Mouse (Mus musculus) left cerebral cortex, adult 9 months (tissue): Measurements from ENCODE around the gene Jak1.

Experiments
- DNase-seq, 2 experiments: peaks; one replicate each; pipeline ENCODE4 v3.0.0; 2022; ENCODE audit warnings: low spot score in 2 of 2

Jak1 gene

GRCm38 (mm10) chr4:101239313-101240162, 25.5 kb downstream of the Jak1 start:
- no peak for DNase-seq

GRCm38 (mm10) chr4:101238589-101238988, 26.5 kb downstream of the Jak1 start:
- no peak for DNase-seq

- no peak for DNase-seq
Measured at GRCm38 (mm10) chr4:101236797-101237196, 28.3 kb downstream of the Jak1 start.

GRCm38 (mm10) chr4:101235964-101236363, 29.1 kb downstream of the Jak1 start:
- DNase-seq, result no peak

- DNase-seq, result no peak
Measured at GRCm38 (mm10) chr4:101234753-101235152, 30.3 kb downstream of the Jak1 start.

GRCm38 (mm10) chr4:101234332-101234731, 30.8 kb downstream of the Jak1 start:
- DNase-seq, result peak in 1 of 2 experiments; percentile 62

GRCm38 (mm10) chr4:101230621-101231020, 34.5 kb downstream of the Jak1 start:
- DNase-seq, result no peak

- DNase-seq, result no peak
Measured at GRCm38 (mm10) chr4:101227398-101227797, 37.7 kb downstream of the Jak1 start.

GRCm38 (mm10) chr4:101225984-101226383, 39.1 kb downstream of the Jak1 start:
- no peak for DNase-seq

- no peak for DNase-seq
Measured at GRCm38 (mm10) chr4:101220946-101221345, 44.1 kb downstream of the Jak1 start.

- DNase-seq, result peak in 1 of 2 experiments; percentile 62
Measured at GRCm38 (mm10) chr4:101219839-101220238, 45.2 kb downstream of the Jak1 start.

GRCm38 (mm10) chr4:101217026-101217540, 48.0 kb downstream of the Jak1 start:
- no peak for DNase-seq

- no peak for DNase-seq
Measured at GRCm38 (mm10) chr4:101216286-101216685, 48.8 kb downstream of the Jak1 start.

GRCm38 (mm10) chr4:101213477-101213876, 51.6 kb downstream of the Jak1 start:
- no peak for DNase-seq

GRCm38 (mm10) chr4:101207492-101207891, 57.6 kb downstream of the Jak1 start:
- no peak for DNase-seq

GRCm38 (mm10) chr4:101203518-101203917, 61.6 kb downstream of the Jak1 start:
- DNase-seq, result no peak

GRCm38 (mm10) chr4:101202626-101203025, 62.5 kb downstream of the Jak1 start:
- no peak for DNase-seq

GRCm38 (mm10) chr4:101199433-101200081, 65.5 kb downstream of the Jak1 start:
- DNase-seq, result no peak

GRCm38 (mm10) chr4:101198333-101198732, 66.7 kb downstream of the Jak1 start:
- DNase-seq, result peak; percentile 23 to 58

GRCm38 (mm10) chr4:101197421-101198170, 67.5 kb downstream of the Jak1 start:
- DNase-seq, result no peak

- no peak for DNase-seq
Measured at GRCm38 (mm10) chr4:101196407-101196806, 68.7 kb downstream of the Jak1 start.

- no peak for DNase-seq
Measured at GRCm38 (mm10) chr4:101194170-101194569, 70.9 kb downstream of the Jak1 start.
